Mouse (Mus musculus): ENCODE data around the gene Prox2. TPM values are rescaled to one million over a fixed set of nuclear protein-coding genes. Genes with fewer than 3 reads are reported as not detected.

Prox2 gene
- polyA plus RNA-seq, 1 experiment from 2014 or later = 1.9 TPM

DNA sequence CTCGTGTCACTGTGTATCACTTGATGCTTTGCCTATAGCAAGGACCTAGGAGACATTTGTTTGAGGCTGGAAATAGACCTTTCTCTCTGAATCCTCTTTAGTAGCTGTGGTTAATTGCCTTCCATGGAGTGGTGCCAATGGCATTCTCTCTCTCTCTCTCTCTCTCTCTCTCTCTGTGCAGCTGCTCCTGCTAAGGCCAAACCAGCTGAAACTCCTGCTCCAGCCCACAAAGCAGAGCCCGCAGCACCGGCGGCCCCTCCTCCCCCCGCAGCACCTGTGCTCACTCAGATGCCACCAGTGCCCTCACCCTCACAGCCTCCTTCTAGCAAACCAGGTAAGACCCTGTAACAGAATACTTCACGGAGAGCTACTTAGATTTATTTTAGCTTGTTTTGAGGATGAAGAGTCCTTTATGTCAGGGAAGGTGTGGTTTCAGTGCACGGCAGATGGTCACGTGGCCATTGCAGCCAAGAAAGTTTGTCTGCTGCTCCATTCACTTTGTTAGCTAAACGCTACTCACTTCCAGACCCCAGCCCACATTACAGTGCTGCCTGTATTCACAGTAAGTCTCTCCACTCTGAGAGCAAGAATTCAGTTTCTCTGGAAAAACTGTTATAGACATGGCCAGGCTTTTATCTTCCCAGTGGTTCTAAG lies 11.4 kb upstream of the Prox2 start:
- 80% methylated on average over 9 of the region's 9 CpGs for WGBS
- H3K4me1 ChIP-seq (ENCODE audit: control insufficient read depth, insufficient read depth, low read length) = no peaks in the 10 kb centered on the region
- no peak overlapping the region for H3K4me3 ChIP-seq (ENCODE audit: low read depth, low read length)
- H3K9ac ChIP-seq (ENCODE audit: low read depth, low read length) = no peak overlapping the region
- no peaks in the 10 kb centered on the region for H3K27me3 ChIP-seq (ENCODE audit: control insufficient read depth, insufficient read depth, low read depth, low read length)
- peaks cover 39% of the 10 kb centered on the region for H3K36me3 ChIP-seq (ENCODE audit: control insufficient read depth, insufficient read depth, low read length)
- no peaks in the 10 kb centered on the region for H3K9me3 ChIP-seq (replicated peaks; ENCODE audit: control insufficient read depth, low read length, poor library complexity, severe bottlenecking)
- H3K27ac ChIP-seq (ENCODE audit: low read length) = no peak overlapping the region
- ATAC-seq = no peak
- H3K4me2 ChIP-seq (ENCODE audit: low read length) = no peak overlapping the region

DNA sequence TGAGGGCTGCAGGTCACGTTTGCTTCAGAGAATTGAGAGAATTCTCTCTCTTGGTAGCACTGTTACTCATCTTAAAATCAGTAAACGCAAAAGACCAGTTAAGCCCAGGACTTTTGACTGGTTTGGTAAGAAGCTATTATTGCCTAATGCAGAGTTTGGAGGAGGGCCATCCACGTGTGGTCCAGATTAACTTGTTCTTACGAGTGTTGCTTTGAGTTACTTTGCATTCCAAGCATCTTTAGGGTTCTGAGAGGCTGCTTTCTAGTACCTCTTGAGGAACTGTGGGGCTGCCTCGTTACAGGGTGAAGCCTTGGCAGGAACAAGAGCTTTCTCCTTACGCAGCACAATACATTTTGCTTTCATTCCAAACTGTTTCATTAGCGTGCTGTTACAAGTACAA lies 5.1 kb upstream of the Prox2 start:
- H3K9ac ChIP-seq (ENCODE audit: low read depth, low read length) = no peak overlapping the region
- no peak overlapping the region for H3K4me3 ChIP-seq (ENCODE audit: low read depth, low read length)
- H3K4me1 ChIP-seq (ENCODE audit: control insufficient read depth, insufficient read depth, low read length) = peaks cover 17% of the 10 kb centered on the region
- H3K4me2 ChIP-seq (ENCODE audit: low read length) = no peak overlapping the region
- H3K27me3 ChIP-seq (ENCODE audit: control insufficient read depth, insufficient read depth, low read depth, low read length) = no peaks in the 10 kb centered on the region
- no peak for ATAC-seq
- WGBS = 75% methylated on average over 7 of the region's 7 CpGs
- peaks cover 20% of the 10 kb centered on the region; the same call in 1 of the 2 replicates for H3K36me3 ChIP-seq (ENCODE audit: control insufficient read depth, insufficient read depth, low read length)
- H3K27ac ChIP-seq (ENCODE audit: low read length) = no peak overlapping the region
- H3K9me3 ChIP-seq (replicated peaks; ENCODE audit: control insufficient read depth, low read length, poor library complexity, severe bottlenecking) = no peaks in the 10 kb centered on the region

GRCm38 (mm10) chr12:85113917-85114316 lies 3.4 kb upstream of the Prox2 start:
- Histone ChIP-seq H3K27ac (ENCODE audit: low read length) (no peak overlapping the region), H3K9ac (ENCODE audit: low read depth, low read length) (no peak overlapping the region), H3K27me3 (ENCODE audit: control insufficient read depth, insufficient read depth, low read depth, low read length) (no peaks in the 10 kb centered on the region), H3K4me3 (ENCODE audit: low read depth, low read length) (no peak overlapping the region), H3K36me3 (ENCODE audit: control insufficient read depth, insufficient read depth, low read length) (peaks cover 17% of the 10 kb centered on the region; the same call in 1 of the 2 replicates), H3K4me1 (ENCODE audit: control insufficient read depth, insufficient read depth, low read length) (peaks cover 23% of the 10 kb centered on the region), H3K9me3 (replicated peaks; ENCODE audit: control insufficient read depth, low read length, poor library complexity, severe bottlenecking) (no peaks in the 10 kb centered on the region), H3K4me2 (ENCODE audit: low read length) (no peak overlapping the region)
- no peak for ATAC-seq
- WGBS = 96% methylated on average over 3 of the region's 3 CpGs

DNA sequence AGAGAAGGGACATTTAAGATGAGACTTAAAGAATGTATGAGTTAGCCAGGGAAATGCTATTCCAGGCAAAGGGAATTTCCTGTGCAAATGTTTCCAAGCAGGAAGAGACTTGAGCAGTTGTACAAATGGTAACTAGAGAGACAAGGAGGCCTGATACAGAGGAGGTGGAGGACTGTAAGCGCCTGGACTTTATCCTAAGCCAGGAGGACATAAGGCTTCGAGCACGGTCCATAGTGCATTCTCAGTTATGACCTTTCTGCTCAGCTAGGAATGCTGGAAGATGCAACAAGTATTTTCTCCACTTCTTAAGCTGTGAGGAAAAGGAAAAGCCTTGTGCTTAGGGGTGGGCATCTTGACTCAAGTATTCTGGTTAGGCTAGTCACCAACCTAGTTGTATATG lies 2.8 kb upstream of the Prox2 start:
- Histone ChIP-seq H3K4me3 (ENCODE audit: low read depth, low read length) (no peak overlapping the region), H3K9ac (ENCODE audit: low read depth, low read length) (no peak overlapping the region), H3K36me3 (ENCODE audit: control insufficient read depth, insufficient read depth, low read length) (peaks cover 12% of the 10 kb centered on the region; the same call in 1 of the 2 replicates), H3K27ac (ENCODE audit: low read length) (no peak overlapping the region), H3K27me3 (ENCODE audit: control insufficient read depth, insufficient read depth, low read depth, low read length) (no peaks in the 10 kb centered on the region), H3K9me3 (replicated peaks; ENCODE audit: control insufficient read depth, low read length, poor library complexity, severe bottlenecking) (no peaks in the 10 kb centered on the region), H3K4me2 (ENCODE audit: low read length) (no peak overlapping the region), H3K4me1 (ENCODE audit: control insufficient read depth, insufficient read depth, low read length) (peaks cover 23% of the 10 kb centered on the region)
- no peak for ATAC-seq
- 94% methylated on average over 3 of the region's 3 CpGs for WGBS

GRCm38 (mm10) chr12:85112550-85113251 lies 2.1 kb upstream of the Prox2 start:
- no peak overlapping the region for H3K4me2 ChIP-seq (ENCODE audit: low read length)
- no peak for ATAC-seq
- no peaks in the 10 kb centered on the region for H3K27me3 ChIP-seq (ENCODE audit: control insufficient read depth, insufficient read depth, low read depth, low read length)
- WGBS = 92% methylated on average over 7 of the region's 7 CpGs
- peaks cover 23% of the 10 kb centered on the region for H3K4me1 ChIP-seq (ENCODE audit: control insufficient read depth, insufficient read depth, low read length)
- no peak overlapping the region for H3K9ac ChIP-seq (ENCODE audit: low read depth, low read length)
- H3K36me3 ChIP-seq (ENCODE audit: control insufficient read depth, insufficient read depth, low read length) = peaks cover 9% of the 10 kb centered on the region; the same call in 1 of the 2 replicates
- no peak overlapping the region for H3K4me3 ChIP-seq (ENCODE audit: low read depth, low read length)
- no peak overlapping the region for H3K27ac ChIP-seq (ENCODE audit: low read length)
- H3K9me3 ChIP-seq (replicated peaks; ENCODE audit: control insufficient read depth, low read length, poor library complexity, severe bottlenecking) = no peaks in the 10 kb centered on the region

DNA sequence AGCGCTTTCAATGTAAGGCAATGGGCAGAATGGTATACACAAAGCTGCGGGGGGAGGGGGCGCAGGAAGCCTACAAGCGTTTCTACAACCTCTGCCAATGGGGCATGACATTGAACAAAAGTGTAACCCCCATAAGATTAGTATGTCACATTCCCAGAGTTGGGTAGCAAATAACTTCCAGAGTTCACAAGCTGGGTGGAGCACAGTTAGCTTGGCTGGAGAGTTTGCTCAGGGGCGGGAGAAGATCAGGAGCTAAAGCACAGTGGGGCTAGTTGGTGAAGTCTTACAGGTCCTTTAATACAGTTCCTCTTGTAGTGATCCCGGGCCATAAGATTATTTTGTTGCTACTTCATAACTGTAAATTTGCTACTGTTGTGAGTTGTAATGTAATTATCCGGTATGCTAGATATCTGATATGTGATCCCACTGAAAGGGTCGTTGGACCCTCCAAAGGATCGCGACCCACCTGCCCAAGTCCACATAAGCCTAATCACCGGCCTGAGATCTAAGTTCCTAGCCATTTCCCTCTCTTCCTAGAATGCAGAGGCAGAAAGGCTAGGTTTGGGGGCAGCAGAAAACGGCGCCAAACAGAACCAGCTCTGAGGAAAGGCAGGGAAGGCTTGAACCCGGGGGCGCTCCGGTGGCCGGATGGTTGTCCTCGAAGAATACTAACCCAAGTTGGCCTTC lies 405 bp downstream of the Prox2 start:
- peak; percentile 44 for ATAC-seq
- WGBS = 15% methylated on average over 18 of the region's 18 CpGs
- H3K27ac ChIP-seq (ENCODE audit: low read length) = peak overlapping the region; percentile 81

DNA sequence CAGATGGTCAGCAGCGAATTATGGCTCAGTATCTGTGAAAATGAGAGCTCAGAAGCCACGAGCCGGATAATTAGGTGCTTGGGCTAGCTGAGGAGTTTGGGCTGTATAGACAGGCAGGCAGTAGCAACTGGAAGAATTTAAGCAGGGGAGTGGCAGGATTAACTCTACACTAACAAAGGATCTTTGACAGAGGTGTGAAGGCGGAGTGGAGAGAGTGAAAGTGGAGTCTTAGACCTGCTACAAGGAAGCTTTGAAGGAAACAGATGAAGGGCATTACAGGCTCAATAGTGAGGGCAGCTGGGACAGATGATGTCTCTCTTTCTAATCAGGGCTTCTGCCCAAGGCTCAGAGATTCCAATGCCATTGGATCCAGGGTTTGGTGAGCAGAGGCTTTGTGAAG lies 1.1 kb downstream of the Prox2 start:
- Histone ChIP-seq H3K36me3 (ENCODE audit: control insufficient read depth, insufficient read depth, low read length) (no peaks in the 10 kb centered on the region), H3K4me2 (ENCODE audit: low read length) (no peak overlapping the region)

More for the DNA sequence above, 405 bp downstream of the Prox2 start:
- H3K4me1 ChIP-seq (ENCODE audit: control insufficient read depth, insufficient read depth, low read length) = peaks cover 26% of the 10 kb centered on the region
- H3K4me3 ChIP-seq (ENCODE audit: low read depth, low read length) = peak overlapping the region; percentile 99
- no peaks in the 10 kb centered on the region for H3K9me3 ChIP-seq (replicated peaks; ENCODE audit: control insufficient read depth, low read length, poor library complexity, severe bottlenecking)
- peak overlapping the region; percentile 97 for H3K9ac ChIP-seq (ENCODE audit: low read depth, low read length)
- H3K36me3 ChIP-seq (ENCODE audit: control insufficient read depth, insufficient read depth, low read length) = 0 out of 2 replicates have a peak, but pooled peaks cover 4% of the 10 kb centered on the region
- peak overlapping the region; percentile 97 for H3K4me2 ChIP-seq (ENCODE audit: low read length)
- H3K27me3 ChIP-seq (ENCODE audit: control insufficient read depth, insufficient read depth, low read depth, low read length) = no peaks in the 10 kb centered on the region

DNA sequence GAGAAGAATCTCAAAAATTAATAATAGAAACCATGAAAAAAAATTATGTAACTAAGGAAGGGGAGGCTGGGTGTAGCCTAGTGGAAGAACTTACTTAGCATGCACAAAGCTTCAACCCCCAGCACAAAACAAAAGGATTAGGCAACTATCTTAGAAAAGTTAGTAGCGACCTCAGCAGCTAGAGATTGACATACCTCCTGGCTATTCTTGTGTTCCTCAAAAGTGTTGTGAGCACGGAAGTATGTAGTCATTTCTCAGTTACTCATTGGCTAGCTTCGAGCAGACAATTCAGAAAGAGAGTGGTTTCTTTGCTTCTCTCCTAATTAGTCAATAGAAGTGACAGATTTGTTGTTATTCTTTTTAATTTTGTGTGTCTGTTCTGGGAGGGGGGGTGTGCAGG lies 1.9 kb downstream of the Prox2 start:
- 54% methylated on average over 3 of the region's 3 CpGs for WGBS
- H3K9me3 ChIP-seq (replicated peaks; ENCODE audit: control insufficient read depth, low read length, poor library complexity, severe bottlenecking) = no peaks in the 10 kb centered on the region

More for the DNA sequence above, 1.1 kb downstream of the Prox2 start:
- Histone ChIP-seq H3K27ac (ENCODE audit: low read length) (no peak overlapping the region), H3K27me3 (ENCODE audit: control insufficient read depth, insufficient read depth, low read depth, low read length) (no peaks in the 10 kb centered on the region), H3K9ac (ENCODE audit: low read depth, low read length) (no peak overlapping the region), H3K4me1 (ENCODE audit: control insufficient read depth, insufficient read depth, low read length) (peaks cover 26% of the 10 kb centered on the region), H3K4me3 (ENCODE audit: low read depth, low read length) (no peak overlapping the region), H3K9me3 (replicated peaks; ENCODE audit: control insufficient read depth, low read length, poor library complexity, severe bottlenecking) (no peaks in the 10 kb centered on the region)
- no peak for ATAC-seq
- 28% methylated on average over 4 of the region's 4 CpGs for WGBS

DNA sequence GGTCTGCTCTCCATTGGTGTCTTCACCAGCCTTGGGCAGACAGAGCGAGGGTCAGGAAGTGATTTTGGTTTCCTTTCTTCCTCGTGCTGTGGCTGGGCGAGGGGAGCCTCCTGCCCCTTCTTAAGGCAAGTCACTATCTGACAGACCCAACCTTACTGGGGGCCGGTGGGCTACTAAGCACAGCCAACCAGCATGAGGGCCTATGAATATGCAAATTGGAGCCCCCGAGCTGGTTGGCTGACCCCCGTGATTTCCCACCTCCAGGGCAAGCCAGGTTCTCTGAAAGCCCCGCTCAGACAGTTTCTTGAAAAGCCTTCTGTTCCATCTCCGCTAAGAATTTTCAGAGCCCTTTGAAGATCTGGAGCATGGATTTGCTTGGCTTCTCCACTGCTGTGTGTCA lies 4.3 kb downstream of the Prox2 start:
- no peak for ATAC-seq
- 6% methylated on average over 8 of the region's 8 CpGs for WGBS
- H3K4me2 ChIP-seq (ENCODE audit: low read length) = peak overlapping the region; percentile 23

More for the DNA sequence above, 1.9 kb downstream of the Prox2 start:
- Histone ChIP-seq H3K9ac (ENCODE audit: low read depth, low read length) (no peak overlapping the region), H3K4me3 (ENCODE audit: low read depth, low read length) (no peak overlapping the region), H3K27me3 (ENCODE audit: control insufficient read depth, insufficient read depth, low read depth, low read length) (no peaks in the 10 kb centered on the region), H3K4me2 (ENCODE audit: low read length) (no peak overlapping the region), H3K4me1 (ENCODE audit: control insufficient read depth, insufficient read depth, low read length) (peaks cover 26% of the 10 kb centered on the region), H3K27ac (ENCODE audit: low read length) (no peak overlapping the region), H3K36me3 (ENCODE audit: control insufficient read depth, insufficient read depth, low read length) (no peaks in the 10 kb centered on the region)
- ATAC-seq = no peak

More for the DNA sequence above, 4.3 kb downstream of the Prox2 start:
- Histone ChIP-seq H3K9me3 (replicated peaks; ENCODE audit: control insufficient read depth, low read length, poor library complexity, severe bottlenecking) (no peaks in the 10 kb centered on the region), H3K27me3 (ENCODE audit: control insufficient read depth, insufficient read depth, low read depth, low read length) (no peaks in the 10 kb centered on the region), H3K4me1 (ENCODE audit: control insufficient read depth, insufficient read depth, low read length) (peaks cover 9% of the 10 kb centered on the region), H3K4me3 (ENCODE audit: low read depth, low read length) (no peak overlapping the region), H3K9ac (ENCODE audit: low read depth, low read length) (no peak overlapping the region), H3K27ac (ENCODE audit: low read length) (no peak overlapping the region), H3K36me3 (ENCODE audit: control insufficient read depth, insufficient read depth, low read length) (no peaks in the 10 kb centered on the region)

Measured in midbrain, embryonic 16.5 days (tissue).